Mouse (Mus musculus): ENCODE measurements around the gene Arsj.

The Arsj gene

GRCm38 (mm10) chr3:126363568-126364505 is at the start of gene Arsj:
Gene Arsj (plus strand): TSS chr3:126363684.
- no peak for DNase-seq (ENCODE audit: low read depth)

DNA sequence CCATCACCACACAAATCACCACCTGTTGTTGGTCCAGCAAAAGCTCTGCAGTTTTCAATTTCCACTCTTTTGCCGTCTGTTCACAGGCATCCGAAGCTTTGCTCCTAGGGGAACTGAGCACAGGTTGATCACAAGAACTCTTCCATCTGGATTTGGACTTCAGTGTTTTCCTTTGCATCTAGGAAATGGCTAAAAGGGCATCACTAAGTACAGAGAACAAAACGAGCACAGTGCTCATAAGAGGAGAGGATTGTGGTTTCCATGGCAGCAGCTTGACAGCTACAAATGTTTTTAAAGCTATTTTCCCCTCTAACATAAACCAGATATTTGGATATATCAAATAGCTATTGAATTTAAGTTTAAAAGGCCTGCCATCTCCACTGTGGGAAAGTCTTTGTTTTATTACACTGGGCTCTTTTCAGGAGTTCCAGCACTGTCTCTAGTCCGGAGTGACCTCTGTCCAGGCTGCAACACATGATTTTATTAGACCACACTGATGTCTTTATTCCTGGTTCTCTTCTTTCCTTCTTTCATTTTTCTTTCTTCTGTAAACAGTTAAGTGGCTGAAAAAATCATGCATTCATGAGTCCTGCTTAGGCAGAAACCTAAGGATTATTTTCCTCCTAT is 38.5 kb upstream of the Arsj start:
- no peak for DNase-seq (ENCODE audit: low read depth)

- no peak for DNase-seq (ENCODE audit: low read depth)
Observed at GRCm38 (mm10) chr3:126325891-126326627, 37.4 kb upstream of the Arsj start.

DNA sequence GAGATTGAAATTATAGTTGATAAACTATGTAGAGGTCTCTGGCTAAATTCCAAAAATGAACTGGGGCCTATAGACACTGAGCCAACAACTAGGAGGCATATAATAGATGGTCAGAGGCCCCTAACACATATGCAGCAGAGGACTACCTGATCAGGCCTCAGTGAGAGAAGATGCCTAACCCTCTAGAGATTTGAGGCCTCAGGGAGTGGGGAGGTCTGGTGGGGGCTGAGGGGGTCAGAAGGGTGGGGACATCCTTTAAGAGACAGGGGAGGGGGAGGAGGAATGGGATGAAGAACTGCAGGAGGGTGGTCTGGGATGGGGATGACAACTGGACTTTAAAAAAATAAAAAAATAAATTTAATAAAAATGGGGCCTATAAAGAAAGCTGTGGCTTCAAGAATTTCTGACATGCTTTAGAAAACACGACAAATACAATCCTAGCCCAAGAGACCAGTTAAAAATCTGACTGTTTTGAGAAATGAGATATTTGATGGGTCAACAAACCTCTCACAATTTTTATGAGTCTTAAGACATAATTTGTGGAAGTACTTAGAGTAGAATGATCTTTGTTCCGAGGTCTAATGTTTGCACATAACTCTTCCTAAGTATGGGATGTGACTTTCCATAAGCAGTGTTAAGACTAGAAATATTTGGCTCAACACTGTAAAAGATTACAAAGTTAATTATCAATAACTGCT is 36.7 kb upstream of the Arsj start:
- DNase-seq (ENCODE audit: low read depth): no peak

- no peak for DNase-seq (ENCODE audit: low read depth)
Observed at GRCm38 (mm10) chr3:126335329-126335728, 28.2 kb upstream of the Arsj start.

DNA sequence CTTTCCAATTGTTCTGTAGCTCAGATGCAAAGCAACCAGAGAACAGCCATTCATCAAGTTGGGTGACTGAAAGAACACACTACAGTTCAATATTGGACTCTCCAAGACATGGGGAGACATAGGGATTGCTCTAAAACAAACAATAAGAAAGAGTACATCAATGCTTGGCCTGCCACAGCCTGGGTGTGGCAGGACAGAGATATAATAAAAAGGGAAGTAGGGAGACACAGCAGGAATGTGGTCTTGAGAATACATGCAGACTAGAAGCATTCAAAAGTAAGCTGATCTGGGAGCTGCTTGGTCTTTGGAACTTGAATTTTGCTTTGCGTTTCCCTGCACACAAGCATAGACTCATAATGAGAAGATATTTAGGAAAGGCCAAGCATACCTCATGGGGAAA is 18.7 kb upstream of the Arsj start:
- DNase-seq (ENCODE audit: low read depth): no peak

GRCm38 (mm10) chr3:126359760-126360159 is 3.7 kb upstream of the Arsj start:
- DNase-seq (ENCODE audit: low read depth): no peak

GRCm38 (mm10) chr3:126362392-126362791 is 1.1 kb upstream of the Arsj start:
- DNase-seq (ENCODE audit: low read depth): no peak

DNA sequence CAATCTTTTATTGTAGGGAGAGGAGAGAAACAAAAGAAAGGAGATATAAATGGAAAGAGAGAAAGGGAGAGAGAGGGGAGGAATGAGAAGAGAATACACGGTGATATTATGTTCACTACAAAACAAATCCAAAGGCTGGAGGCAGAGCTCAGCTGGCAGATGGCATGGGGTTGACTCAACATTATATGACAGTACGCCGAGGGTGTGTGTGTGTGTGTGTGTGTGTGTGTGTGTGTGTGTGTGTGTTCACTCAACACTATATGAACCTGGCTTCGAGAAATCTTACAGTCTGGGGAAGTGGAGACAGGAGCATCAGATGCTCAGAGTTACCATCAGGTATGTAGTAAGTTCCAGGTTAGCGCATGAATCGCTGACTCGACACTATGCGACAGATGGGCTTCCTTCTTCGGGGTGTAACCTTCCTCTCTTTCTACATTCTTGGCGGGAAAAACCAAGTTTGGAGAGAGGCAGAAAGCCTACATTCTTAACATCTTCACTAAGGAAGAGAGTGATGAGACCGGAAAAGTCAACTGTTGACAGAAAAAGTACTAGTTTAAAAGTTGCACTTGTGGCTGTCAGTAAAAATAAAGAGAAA is 456 bp upstream of the Arsj start:
- no peak for DNase-seq (ENCODE audit: low read depth)

- no peak for DNase-seq (ENCODE audit: low read depth)
Observed at GRCm38 (mm10) chr3:126364555-126364954, 1.1 kb downstream of the Arsj start.

GRCm38 (mm10) chr3:126370571-126370970 is 7.1 kb downstream of the Arsj start:
- DNase-seq (ENCODE audit: low read depth): no peak

DNA sequence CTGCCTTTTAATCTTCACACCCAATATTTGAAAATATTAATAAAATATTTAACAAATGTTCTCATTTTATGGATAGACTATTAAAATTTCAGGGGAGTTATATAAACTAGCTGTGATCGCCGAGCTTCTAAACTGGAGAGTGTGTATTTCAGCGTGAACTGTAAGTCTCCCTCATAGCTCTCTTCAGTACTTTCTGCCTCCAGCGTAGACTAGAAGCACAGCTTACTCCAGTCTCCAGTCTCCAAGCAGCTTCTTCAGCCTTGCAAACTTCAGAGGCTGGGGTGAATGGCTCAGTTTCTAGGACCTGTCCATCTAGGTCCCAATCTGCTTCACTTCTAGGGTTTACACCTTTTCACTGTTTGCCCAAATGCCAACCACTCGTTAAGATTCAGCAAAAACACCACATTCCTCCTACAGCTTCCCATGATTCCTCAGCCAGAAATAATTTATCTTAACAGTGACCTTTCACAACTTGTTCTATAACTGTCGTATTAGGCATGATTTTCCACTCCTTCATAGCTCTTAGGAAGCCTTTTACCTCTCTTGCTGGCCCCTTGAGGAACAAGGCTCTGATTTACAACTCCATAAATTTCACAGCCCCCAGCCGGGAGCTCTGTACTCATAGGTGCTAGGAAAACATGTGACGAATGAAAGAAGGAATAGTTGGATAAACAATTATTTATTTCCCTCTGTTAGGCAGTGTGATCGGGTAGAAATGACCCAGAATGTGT is 9.5 kb downstream of the Arsj start:
- no peak for DNase-seq (ENCODE audit: low read depth)

GRCm38 (mm10) chr3:126373721-126374120 is 10.2 kb downstream of the Arsj start:
- DNase-seq (ENCODE audit: low read depth): no peak

GRCm38 (mm10) chr3:126379252-126379651 is 15.8 kb downstream of the Arsj start:
- no peak for DNase-seq (ENCODE audit: low read depth)

- DNase-seq (ENCODE audit: low read depth): no peak
Observed at GRCm38 (mm10) chr3:126379702-126380101, 16.2 kb downstream of the Arsj start.

DNA sequence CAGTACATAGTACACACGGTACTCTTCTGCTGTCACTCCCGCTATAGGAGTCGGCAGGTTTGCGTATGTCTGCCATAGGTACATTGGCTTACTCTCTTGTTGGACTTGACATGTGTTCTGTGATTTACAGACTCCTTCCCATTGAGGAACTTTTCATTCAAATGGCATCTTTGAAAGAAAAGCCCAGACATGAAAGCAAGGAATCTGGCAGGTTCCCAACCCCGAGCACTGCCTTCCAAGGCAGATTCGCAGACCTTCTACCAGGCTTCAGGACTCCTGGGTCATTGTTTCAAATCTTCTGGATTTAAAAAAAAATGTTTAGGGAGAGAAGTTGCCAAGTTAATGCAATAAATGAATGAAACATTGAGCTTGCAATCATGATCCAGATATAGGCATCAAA is 19.8 kb downstream of the Arsj start:
- DNase-seq (ENCODE audit: low read depth): no peak

DNA sequence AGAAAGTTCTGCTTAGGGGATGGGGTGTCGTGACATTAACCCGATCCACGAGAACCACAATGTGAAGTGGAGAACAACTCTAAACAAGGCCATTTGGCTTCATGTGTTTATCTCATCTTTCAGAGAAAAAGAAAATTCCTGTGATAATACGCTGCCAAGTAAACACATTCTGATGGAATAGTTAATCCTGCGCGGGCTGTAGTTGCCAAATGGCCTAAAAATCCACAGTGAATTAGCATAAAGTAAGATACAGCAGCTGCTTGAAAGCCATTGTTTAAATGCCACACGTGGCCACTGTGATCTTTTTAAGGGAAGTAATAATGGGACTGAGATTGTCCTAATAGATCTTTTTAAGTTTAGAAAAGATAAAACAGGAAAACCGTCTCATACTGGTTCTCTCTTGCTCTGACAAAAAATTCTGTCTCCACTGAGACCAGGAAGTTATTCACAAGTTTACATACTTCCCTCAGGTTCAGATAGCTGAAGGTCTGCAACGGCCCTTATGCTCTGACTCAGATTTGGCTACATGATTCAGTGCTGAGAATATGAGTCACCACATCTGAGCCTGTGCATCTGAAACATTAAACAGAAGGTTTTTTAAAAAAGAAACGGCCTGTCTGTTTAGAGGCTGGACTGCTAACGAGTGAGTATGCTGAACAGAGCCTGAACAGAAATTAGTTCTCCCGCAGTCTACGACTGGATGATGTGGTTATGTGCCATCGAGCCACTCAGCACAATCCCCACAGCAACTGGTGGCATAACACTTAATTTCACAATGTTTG is 21.4 kb downstream of the Arsj start:
- no peak for DNase-seq (ENCODE audit: low read depth)

DNA sequence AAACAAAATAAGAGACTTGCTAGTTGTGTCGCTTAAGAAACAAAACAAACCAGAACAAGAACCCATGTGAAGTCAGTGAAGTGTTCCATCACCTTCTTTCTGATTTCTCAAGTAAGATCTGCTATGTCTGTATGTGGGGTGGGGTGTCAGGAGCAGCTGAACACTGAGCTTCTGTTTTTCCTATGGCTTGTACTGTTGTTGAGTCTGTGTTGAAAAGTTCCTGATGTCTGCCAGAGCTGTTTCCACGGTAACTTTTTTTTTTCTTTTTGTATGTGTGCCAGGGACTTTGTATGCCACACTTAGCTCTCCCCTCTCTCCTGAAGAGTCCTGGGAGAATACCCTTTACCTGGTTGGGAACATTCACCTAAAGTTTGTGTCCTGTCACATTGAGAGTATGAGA is 34.0 kb downstream of the Arsj start:
- no peak for DNase-seq (ENCODE audit: low read depth)

DNA sequence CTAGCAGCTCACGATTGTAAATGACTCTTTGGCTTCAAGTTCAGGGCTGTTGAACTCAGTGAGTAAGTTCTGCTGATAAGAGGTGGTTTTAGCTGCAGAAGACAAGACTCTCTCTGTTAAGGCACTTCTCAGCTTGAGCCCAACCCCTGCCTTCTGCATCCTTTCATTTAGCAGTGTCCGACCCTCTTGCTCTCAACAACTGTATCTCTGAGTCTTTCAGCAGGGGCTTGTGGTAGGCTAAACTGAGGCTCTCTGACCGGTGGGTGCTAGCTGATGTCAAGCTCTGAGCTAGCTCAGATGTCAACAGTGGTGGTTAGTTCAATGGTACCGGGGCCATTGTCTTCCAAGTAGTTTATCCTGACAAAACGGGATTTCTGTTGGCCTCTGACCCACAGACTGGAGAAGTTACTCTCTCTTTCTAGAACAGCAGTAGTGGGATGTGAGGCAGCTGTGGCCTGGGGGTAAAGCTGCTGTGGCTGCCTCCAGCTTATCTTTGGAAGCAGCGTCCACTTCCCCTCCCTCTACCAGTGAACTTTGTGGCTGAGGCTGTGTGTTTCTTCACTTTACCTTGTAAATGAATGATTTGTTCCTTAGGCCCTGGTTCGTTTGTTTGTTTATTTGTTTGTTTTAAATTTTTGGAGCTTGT is 34.6 kb downstream of the Arsj start:
- no peak for DNase-seq (ENCODE audit: low read depth)

DNA sequence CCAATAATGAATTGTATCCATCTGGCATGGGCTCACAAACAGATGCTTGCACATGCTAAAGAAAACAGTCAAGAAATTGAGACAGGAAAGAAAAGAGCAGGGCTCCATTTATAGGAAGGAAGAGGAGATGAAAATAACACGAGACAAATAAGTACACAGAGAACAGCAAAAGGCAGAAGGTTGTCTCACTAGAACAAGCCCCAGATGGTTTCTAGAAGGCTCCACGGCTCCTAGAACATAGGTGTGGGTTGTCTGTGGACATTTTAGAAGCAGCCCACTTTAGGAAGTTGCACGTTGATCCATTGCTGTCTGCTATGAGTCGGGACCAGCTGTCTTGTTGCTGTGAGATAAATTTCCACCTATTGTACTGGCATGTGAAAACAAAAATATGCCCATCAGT is 37.2 kb downstream of the Arsj start:
- DNase-seq (ENCODE audit: low read depth): no peak
